Mouse (Mus musculus) neural tube, embryonic 11.5 days (tissue): Measurements from ENCODE around the gene Klhdc9. TPM values are rescaled to one million over a fixed set of nuclear protein-coding genes. Genes with fewer than 3 reads are reported as not detected.
A peak's percentile ranks its signal among the peaks of the same experiment; 100 is the strongest.

Experiments used
- ATAC-seq: fragments of 200-750 bp; cut with Nextera tagmentation; 2 replicates; pipeline ENCODE4 v1.8.0; 2017; ENCODE audit warnings: moderate number of reproducible peaks, mild to moderate bottlenecking, moderate TSS enrichment, moderate library complexity; ENCODE audit not compliant: insufficient read depth, low FRiP score, low TSS enrichment
- DNase-seq: peaks from one replicate; pipeline ENCODE4 v3.0.0-alpha.2; 2015; ENCODE audit warnings: low spot score
- H3K27ac ChIP-seq: fragments of 300-500 bp; sonication (generic); 2 replicates; pipeline ENCODE4 v1.5.1; 2014; ENCODE audit warnings: low read depth, mild to moderate bottlenecking, low read length
- H3K27me3 ChIP-seq: fragments of 300-500 bp; sonication (generic); 2 replicates; pipeline ENCODE4 v1.6.1; 2014; ENCODE audit warnings: mild to moderate bottlenecking, low read length, mixed read lengths; ENCODE audit not compliant: control insufficient read depth, insufficient read depth
- H3K36me3 ChIP-seq: fragments of 300-500 bp; sonication (generic); 2 replicates; pipeline ENCODE4 v1.6.1; 2014; ENCODE audit warnings: mild to moderate bottlenecking, low read length, moderate library complexity, mixed read lengths; ENCODE audit not compliant: control insufficient read depth, insufficient read depth
- H3K4me1 ChIP-seq: fragments of 300-500 bp; sonication (generic); 2 replicates; pipeline ENCODE4 v1.6.1; 2014; ENCODE audit warnings: low read length, mixed read lengths; ENCODE audit not compliant: control insufficient read depth, insufficient read depth
- H3K4me2 ChIP-seq: fragments of 300-500 bp; sonication (generic); 2 replicates; pipeline ENCODE4 v1.6.1; 2014; ENCODE audit warnings: low read depth, mild to moderate bottlenecking, moderate library complexity
- H3K4me3 ChIP-seq: fragments of 300-500 bp; sonication (generic); 2 replicates; pipeline ENCODE4 v1.5.1; 2014; ENCODE audit warnings: low read depth, low read length
- H3K9ac ChIP-seq: fragments of 300-500 bp; sonication (generic); 2 replicates; pipeline ENCODE4 v1.6.1; 2014; ENCODE audit warnings: mild to moderate bottlenecking, low read length
- H3K9me3 ChIP-seq: fragments of 300-500 bp; sonication (generic); 2 replicates; pipeline ENCODE4 v1.6.1; 2016; ENCODE audit warnings: low read length; ENCODE audit not compliant: control insufficient read depth
- WGBS: fragments of 180-500 bp; shearing (Covaris S2); extraction: QIAGEN DNeasy Blood & Tissue Kit; methylation state at CpG from one replicate; pipeline ENCODE4 v1.1.7; 2014; 5-methylcytosine and 5-hydroxymethylcytosine counted together
- polyA plus RNA-seq: library from polyadenylated mRNA; unstranded; fragments of >200 nt; fragmentation: Nextera tagmentation; extraction: Ambion mirVana; gene quantifications from 2 replicates; pipeline ENCODE4 v1.2.1, GENCODE M21; 2014

Klhdc9 gene
- polyA plus RNA-seq, 1 experiment from 2014 or later = 2.2 TPM

DNA sequence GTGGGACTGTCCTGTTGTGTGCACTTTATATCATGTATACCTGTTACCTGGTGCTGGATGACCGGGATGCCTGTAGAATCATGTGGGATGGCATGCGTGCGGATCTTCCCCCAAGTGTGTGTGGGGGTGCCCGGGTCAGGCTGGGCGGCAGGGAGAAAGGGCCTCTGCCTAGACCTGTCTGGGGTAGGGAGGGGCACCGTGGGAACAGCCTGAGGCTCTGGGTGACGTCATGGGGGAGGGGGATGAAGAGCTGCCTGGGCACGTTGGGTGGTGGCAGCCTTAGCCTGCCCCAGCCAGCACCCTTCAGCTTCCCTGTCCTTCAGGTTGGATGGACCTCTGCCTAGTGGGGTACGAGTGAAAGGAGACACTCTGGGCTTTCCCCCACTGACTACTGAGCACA is 23.8 kb upstream of the Klhdc9 start:
- Histone ChIP-seq H3K36me3 (no peaks in the 10 kb centered on the region), H3K4me3 (no peak overlapping the region), H3K27ac (no peak overlapping the region), H3K9ac (no peak overlapping the region), H3K9me3 (no peaks in the 10 kb centered on the region), H3K4me1 (0 out of 2 replicates have a peak, but pooled peaks cover 2% of the 10 kb centered on the region), H3K4me2 (no peak overlapping the region), H3K27me3 (0 out of 2 replicates have a peak, but pooled peaks cover 3% of the 10 kb centered on the region)
- DNase-seq (no peak), ATAC-seq (no peak)
- WGBS = 69% methylated on average over 9 of the region's 9 CpGs

GRCm38 (mm10) chr1:171382096-171382620 is 21.6 kb upstream of the Klhdc9 start:
- Histone ChIP-seq H3K4me2 (no peak overlapping the region), H3K27ac (no peak overlapping the region), H3K27me3 (0 out of 2 replicates have a peak, but pooled peaks cover 3% of the 10 kb centered on the region), H3K9ac (no peak overlapping the region), H3K4me1 (0 out of 2 replicates have a peak, but pooled peaks cover 1% of the 10 kb centered on the region), H3K36me3 (no peaks in the 10 kb centered on the region), H3K9me3 (no peaks in the 10 kb centered on the region), H3K4me3 (no peak overlapping the region)
- ATAC-seq (no peak), DNase-seq (no peak)
- 82% methylated on average over 11 of the region's 11 CpGs for WGBS

DNA sequence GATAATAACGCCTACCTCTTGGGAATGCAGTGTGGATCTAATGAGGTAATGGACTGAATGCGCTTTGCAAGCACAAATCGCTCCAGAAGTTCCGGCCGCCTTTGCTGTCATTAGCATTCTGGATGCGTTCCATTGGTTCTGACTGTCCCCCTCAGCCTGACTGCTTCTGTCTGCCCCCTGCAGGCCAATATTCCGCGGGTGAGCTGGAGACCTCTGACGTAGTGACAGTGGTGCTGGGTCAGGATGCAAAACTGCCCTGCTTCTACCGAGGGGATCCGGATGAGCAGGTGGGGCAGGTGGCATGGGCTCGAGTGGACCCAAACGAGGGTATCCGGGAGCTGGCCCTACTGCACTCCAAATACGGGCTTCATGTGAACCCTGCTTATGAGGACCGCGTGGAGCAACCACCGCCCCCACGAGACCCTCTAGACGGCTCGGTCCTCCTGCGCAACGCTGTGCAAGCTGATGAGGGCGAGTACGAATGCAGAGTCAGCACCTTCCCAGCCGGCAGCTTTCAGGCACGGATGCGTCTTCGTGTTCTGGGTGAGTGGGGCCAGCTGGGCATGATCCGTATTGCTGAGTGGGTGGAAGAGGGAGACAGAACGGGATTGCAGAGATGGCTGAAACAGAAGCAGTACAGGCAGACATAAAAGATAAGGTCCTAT is 19.5 kb upstream of the Klhdc9 start:
- Histone ChIP-seq H3K9ac (no peak overlapping the region), H3K27me3 (0 out of 2 replicates have a peak, but pooled peaks cover 3% of the 10 kb centered on the region), H3K27ac (no peak overlapping the region), H3K9me3 (no peaks in the 10 kb centered on the region), H3K4me1 (no peaks in the 10 kb centered on the region), H3K4me2 (peak overlapping the region; percentile 26), H3K4me3 (0 out of 2 replicates have a peak overlapping the region, but pooled peaks have one; percentile 0), H3K36me3 (no peaks in the 10 kb centered on the region)
- peak; percentile 76 for ATAC-seq
- WGBS = 6% methylated on average over 31 of the region's 31 CpGs
- DNase-seq = peak; percentile 85

- H3K9ac ChIP-seq = no peak overlapping the region
- DNase-seq (no peak), ATAC-seq (no peak)
- H3K4me3 ChIP-seq = no peak overlapping the region
- H3K9me3 ChIP-seq = no peaks in the 10 kb centered on the region
- H3K36me3 ChIP-seq = no peaks in the 10 kb centered on the region
- WGBS = 81% methylated on average over 6 of the region's 6 CpGs
- H3K4me1 ChIP-seq = no peaks in the 10 kb centered on the region
- H3K4me2 ChIP-seq = no peak overlapping the region
- H3K27ac ChIP-seq = no peak overlapping the region
- 0 out of 2 replicates have a peak, but pooled peaks cover 3% of the 10 kb centered on the region for H3K27me3 ChIP-seq
Observed at GRCm38 (mm10) chr1:171378298-171378697, 17.7 kb upstream of the Klhdc9 start.

- Histone ChIP-seq H3K9me3 (no peaks in the 10 kb centered on the region), H3K4me3 (no peak overlapping the region), H3K36me3 (no peaks in the 10 kb centered on the region), H3K27ac (no peak overlapping the region), H3K27me3 (no peaks in the 10 kb centered on the region), H3K4me1 (no peaks in the 10 kb centered on the region), H3K9ac (no peak overlapping the region), H3K4me2 (no peak overlapping the region)
- ATAC-seq (0 out of 2 replicates have a peak, but pooled peaks have one; percentile 35), DNase-seq (no peak)
- 57% methylated on average over 9 of the region's 9 CpGs for WGBS
Observed at GRCm38 (mm10) chr1:171375646-171376097, 15.1 kb upstream of the Klhdc9 start.

DNA sequence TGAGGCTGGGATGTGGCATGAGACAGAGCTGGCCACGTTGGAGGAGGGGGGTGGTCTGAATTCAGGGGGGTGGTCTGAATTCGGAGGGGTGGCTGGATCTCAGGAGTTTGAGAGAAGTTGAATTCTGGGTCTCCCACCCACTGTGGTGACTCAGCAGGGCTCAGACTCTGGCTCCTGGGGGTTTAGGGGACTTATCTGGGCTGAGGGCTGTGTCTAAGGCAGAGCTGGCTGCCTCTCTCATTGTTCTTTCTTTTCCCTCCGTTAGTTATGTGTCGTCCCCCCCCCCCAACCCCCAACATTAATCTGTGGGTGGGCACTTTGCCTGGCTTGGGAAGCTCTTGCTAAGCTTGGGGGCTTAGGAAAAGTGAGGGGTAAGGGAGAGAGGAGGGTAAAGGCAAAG is 13.3 kb upstream of the Klhdc9 start:
- Histone ChIP-seq H3K9ac (no peak overlapping the region), H3K4me3 (no peak overlapping the region), H3K36me3 (no peaks in the 10 kb centered on the region), H3K4me1 (no peaks in the 10 kb centered on the region), H3K4me2 (no peak overlapping the region), H3K27me3 (no peaks in the 10 kb centered on the region), H3K27ac (no peak overlapping the region), H3K9me3 (no peaks in the 10 kb centered on the region)
- ATAC-seq (no peak), DNase-seq (no peak)
- WGBS = 6% methylated on average over 4 of the region's 4 CpGs

DNA sequence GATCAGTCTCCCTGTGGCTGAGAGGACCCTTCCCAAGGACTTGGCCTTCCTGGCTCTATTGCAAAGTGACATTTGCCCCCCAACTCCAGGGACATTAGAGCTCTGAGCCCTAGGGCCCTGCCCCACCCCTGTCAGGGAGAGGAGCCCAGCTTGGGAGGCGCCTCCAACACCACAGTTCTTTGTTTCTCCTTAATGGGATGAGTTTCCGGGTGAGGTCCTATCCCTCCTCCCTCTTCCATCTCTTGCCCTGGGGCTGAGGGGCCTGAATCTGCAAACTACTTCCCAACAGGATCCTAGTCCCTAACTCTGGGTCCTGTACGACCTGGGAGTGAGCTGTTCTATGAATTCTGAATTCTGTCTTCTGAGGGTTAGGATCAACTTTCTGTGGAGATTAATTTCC is 12.3 kb upstream of the Klhdc9 start:
- Histone ChIP-seq H3K9ac (no peak overlapping the region), H3K27ac (no peak overlapping the region), H3K4me2 (no peak overlapping the region), H3K9me3 (no peaks in the 10 kb centered on the region), H3K4me1 (no peaks in the 10 kb centered on the region), H3K4me3 (no peak overlapping the region), H3K27me3 (no peaks in the 10 kb centered on the region), H3K36me3 (no peaks in the 10 kb centered on the region)
- DNase-seq (no peak), ATAC-seq (no peak)
- 46% methylated on average over 3 of the region's 3 CpGs for WGBS

DNA sequence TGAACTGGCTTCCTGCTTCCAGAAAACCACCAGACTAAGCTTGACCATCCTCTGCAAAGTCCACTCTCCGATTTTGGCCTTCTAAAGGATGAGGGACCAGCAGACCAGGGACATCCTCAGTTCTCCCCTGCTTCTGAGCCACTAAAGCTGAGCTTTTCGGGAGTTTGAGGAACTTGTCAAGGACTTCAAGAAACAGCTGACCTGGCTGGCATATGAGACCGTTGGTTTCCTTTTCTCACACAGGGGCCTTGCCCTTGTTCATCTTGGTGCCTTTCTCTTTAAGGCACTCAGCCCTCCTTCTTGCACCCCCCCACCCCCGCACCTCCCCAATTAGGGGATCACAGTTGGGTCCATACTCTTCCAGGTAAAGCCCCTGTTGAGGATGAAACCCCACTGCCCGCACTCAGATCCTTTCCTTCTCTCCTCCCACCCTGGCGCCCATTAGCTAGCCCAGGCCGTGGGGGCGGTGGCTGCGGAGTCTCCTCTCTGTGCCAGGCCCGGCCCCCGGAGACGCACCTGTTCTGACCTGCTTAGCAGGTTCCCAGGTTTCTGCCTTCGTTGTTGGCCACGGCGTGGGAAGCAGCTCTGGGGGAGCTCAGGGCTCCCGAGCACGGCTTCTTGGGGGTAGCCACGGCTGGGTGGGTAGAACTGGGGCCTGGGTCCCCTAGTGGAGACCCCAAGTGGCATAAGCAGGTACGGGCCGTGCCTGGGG is 9.4 kb upstream of the Klhdc9 start, which contains the start of gene Nectin4:
Gene Nectin4 (plus strand): TSS at position 255 of the 712 bp plus-strand sequence.
- Histone ChIP-seq H3K4me3 (no peak within 1 kb of the TSS), H3K9ac (no peak within 1 kb of the TSS), H3K9me3 (no peaks in the 10 kb centered on the region), H3K4me1 (no peaks in the 10 kb centered on the region), H3K27ac (no peak within 1 kb of the TSS), H3K4me2 (no peak within 1 kb of the TSS), H3K27me3 (no peaks in the 10 kb centered on the region), H3K36me3 (no peaks in the 10 kb centered on the region)
- ATAC-seq (no peak), DNase-seq (no peak)
- 49% methylated on average over 20 of the region's 20 CpGs for whole genome bisulfite sequencing
